Mouse (Mus musculus) myocyte (in vitro differentiated cells): ENCODE measurements around the gene Fkbp5. TPM values are rescaled to one million over a fixed set of nuclear protein-coding genes. Genes with fewer than 3 reads are reported as not detected.

Experiments used
- H3K27me3 ChIP-seq: one replicate; pipeline ENCODE4 v1.6.1; 2011; ENCODE audit not compliant: control insufficient read depth, insufficient read depth, insufficient read length
- H3K36me3 ChIP-seq: one replicate; pipeline ENCODE4 v1.6.1; 2011; ENCODE audit not compliant: control insufficient read depth, insufficient read depth
- H3K4me2 ChIP-seq: one replicate; pipeline ENCODE4 v1.6.1; 2011; ENCODE audit warnings: low read depth, control low read depth
- H3K4me3 ChIP-seq: one replicate; pipeline ENCODE4 v1.5.1; 2011; ENCODE audit warnings: mild to moderate bottlenecking, control low read depth, moderate library complexity
- H3K79me2 ChIP-seq: one replicate; pipeline ENCODE4 v1.6.1; 2011; ENCODE audit not compliant: control insufficient read depth, insufficient read depth
- H3ac ChIP-seq: one replicate; pipeline ENCODE4 v1.6.1; 2011; ENCODE audit not compliant: control insufficient read depth, insufficient read length
- CEBPB ChIP-seq: IDR thresholded peaks from 2 replicates; pipeline ENCODE4 v1.6.1; 2011; ENCODE audit warnings: mild to moderate bottlenecking, moderate library complexity; ENCODE audit not compliant: poor library complexity, insufficient read depth, severe bottlenecking
- E2F4 ChIP-seq: IDR thresholded peaks from one replicate; pipeline ENCODE4 v1.6.1; 2011; ENCODE audit warnings: mild to moderate bottlenecking, control low read depth, moderate library complexity; ENCODE audit not compliant: insufficient read depth
- MAX ChIP-seq: IDR thresholded peaks from one replicate; pipeline ENCODE4 v1.6.1; 2011; ENCODE audit warnings: low read depth, mild to moderate bottlenecking, control low read depth
- MYOD1 ChIP-seq, 3 experiments: IDR thresholded peaks; one replicate each; pipeline ENCODE4 v1.6.1; 2011; ENCODE audit warnings: control low read depth in 2 of 3, low read depth in 2 of 3, mild to moderate bottlenecking in 2 of 3, moderate library complexity in 1 of 3; ENCODE audit not compliant: insufficient read length in 2 of 3, control insufficient read depth in 1 of 3
- MYOG ChIP-seq, 3 experiments: IDR thresholded peaks; one replicate each; pipeline ENCODE4 v1.6.1; 2011; ENCODE audit warnings: control low read depth in 2 of 3, low read depth in 2 of 3, mild to moderate bottlenecking in 2 of 3; ENCODE audit not compliant: insufficient read length in 2 of 3, control insufficient read depth in 1 of 3, insufficient read depth in 1 of 3
- POLR2A ChIP-seq: IDR thresholded peaks from one replicate; pipeline ENCODE4 v1.6.1; 2011; ENCODE audit warnings: low read depth, mild to moderate bottlenecking, control low read depth, moderate library complexity; ENCODE audit not compliant: insufficient read length
- POLR2AphosphoS2 ChIP-seq: IDR thresholded peaks from one replicate; pipeline ENCODE4 v1.6.1; 2011; ENCODE audit warnings: low read depth, control low read depth; ENCODE audit not compliant: insufficient read length
- REST ChIP-seq: IDR thresholded peaks from one replicate; pipeline ENCODE4 v1.6.1; 2011; ENCODE audit warnings: mild to moderate bottlenecking, control low read depth, moderate library complexity; ENCODE audit not compliant: insufficient read depth, insufficient read length
- SRF ChIP-seq: IDR thresholded peaks from one replicate; pipeline ENCODE4 v1.6.1; 2011; ENCODE audit warnings: low read depth; ENCODE audit not compliant: control insufficient read depth, insufficient read length
- TCF12 ChIP-seq: IDR thresholded peaks from one replicate; pipeline ENCODE4 v1.6.1; 2011; ENCODE audit warnings: mild to moderate bottlenecking, control low read depth; ENCODE audit not compliant: poor library complexity, insufficient read depth, severe bottlenecking
- TCF3 ChIP-seq: IDR thresholded peaks from one replicate; pipeline ENCODE4 v1.6.1; 2011; ENCODE audit warnings: low read depth, control low read depth; ENCODE audit not compliant: insufficient read length
- USF1 ChIP-seq: IDR thresholded peaks from one replicate; pipeline ENCODE4 v1.6.1; 2011; ENCODE audit warnings: low read depth, mild to moderate bottlenecking, control low read depth, moderate library complexity
- polyA plus RNA-seq: library from polyadenylated mRNA; unstranded; fragments of >200 nt; fragmentation: generic; extraction: Trizol; gene quantifications from one replicate; pipeline ENCODE4 v1.2.1, GENCODE M21; 2012; ENCODE audit warnings: missing spikeins

The Fkbp5 gene
- polyA plus RNA-seq, 1 experiment = 11.6 TPM

GRCm38 (mm10) chr17:28524009-28524695 is 6.8 kb upstream of the Fkbp5 start:
- Histone ChIP-seq H3K4me2 (no peak overlapping the region), H3K27me3 (no peaks in the 10 kb centered on the region), H3K36me3 (no peaks in the 10 kb centered on the region), H3K79me2 (no peaks in the 10 kb centered on the region), H3ac (no peak overlapping the region), H3K4me3 (no peak overlapping the region)
- no peak for TF ChIP-seq MYOD1 (IDR thresholded peaks at IDR 0.05; ENCODE audit: control insufficient read depth in 1 of 3, insufficient read length in 2 of 3, low read depth in 2 of 3)
- no peak for TF ChIP-seq TCF3
- TF ChIP-seq CEBPB = no peak
- no peak for TF ChIP-seq USF1
- TF ChIP-seq MYOG (IDR thresholded peaks at IDR 0.05; ENCODE audit: control insufficient read depth in 1 of 3, insufficient read depth in 1 of 3, insufficient read length in 2 of 3, low read depth in 2 of 3) = no peak
- TF ChIP-seq POLR2AphosphoS2 = no peak
- no peak for TF ChIP-seq TCF12
- TF ChIP-seq POLR2A = no peak
- no peak for TF ChIP-seq MAX
- no peak for TF ChIP-seq SRF
- no peak for TF ChIP-seq E2F4
- TF ChIP-seq REST = no peak

GRCm38 (mm10) chr17:28523355-28524008 is 6.2 kb upstream of the Fkbp5 start:
- TF ChIP-seq SRF = no peak
- no peak for TF ChIP-seq TCF3
- no peak for TF ChIP-seq E2F4
- TF ChIP-seq REST = no peak
- TF ChIP-seq TCF12 = no peak
- TF ChIP-seq CEBPB = no peak
- no peak for TF ChIP-seq USF1
- no peak for TF ChIP-seq POLR2AphosphoS2
- TF ChIP-seq POLR2A = no peak
- TF ChIP-seq MYOG (IDR thresholded peaks at IDR 0.05; ENCODE audit: control insufficient read depth in 1 of 3, insufficient read depth in 1 of 3, insufficient read length in 2 of 3, low read depth in 2 of 3) = no peak
- no peak for TF ChIP-seq MYOD1 (IDR thresholded peaks at IDR 0.05; ENCODE audit: control insufficient read depth in 1 of 3, insufficient read length in 2 of 3, low read depth in 2 of 3)
- TF ChIP-seq MAX = no peak
- Histone ChIP-seq H3ac (no peak overlapping the region), H3K4me2 (peak overlapping the region; percentile 90), H3K4me3 (peak overlapping the region; percentile 21), H3K36me3 (no peaks in the 10 kb centered on the region), H3K27me3 (no peaks in the 10 kb centered on the region), H3K79me2 (no peaks in the 10 kb centered on the region)

- Histone ChIP-seq H3ac (no peak overlapping the region), H3K27me3 (no peaks in the 10 kb centered on the region), H3K4me3 (peak overlapping the region; percentile 21), H3K4me2 (peak overlapping the region; percentile 90), H3K36me3 (no peaks in the 10 kb centered on the region), H3K79me2 (no peaks in the 10 kb centered on the region)
- TF ChIP-seq E2F4 (no peak), MYOG (IDR thresholded peaks at IDR 0.05; ENCODE audit: control insufficient read depth in 1 of 3, insufficient read depth in 1 of 3, insufficient read length in 2 of 3, low read depth in 2 of 3) (no peak), USF1 (no peak), CEBPB (no peak), POLR2AphosphoS2 (no peak), REST (no peak), MYOD1 (IDR thresholded peaks at IDR 0.05; ENCODE audit: control insufficient read depth in 1 of 3, insufficient read length in 2 of 3, low read depth in 2 of 3) (no peak), TCF3 (no peak), TCF12 (no peak)
These were observed 5.5 kb upstream of the Fkbp5 start for GRCm38 (mm10) chr17:28522623-28523354.

GRCm38 (mm10) chr17:28521920-28522319 is 4.6 kb upstream of the Fkbp5 start:
- Histone ChIP-seq H3ac (no peak overlapping the region), H3K36me3 (no peaks in the 10 kb centered on the region), H3K79me2 (no peaks in the 10 kb centered on the region), H3K4me3 (peak overlapping the region; percentile 21), H3K27me3 (no peaks in the 10 kb centered on the region), H3K4me2 (peak overlapping the region; percentile 90)
- TF ChIP-seq TCF12 (no peak), MYOG (IDR thresholded peaks at IDR 0.05; ENCODE audit: control insufficient read depth in 1 of 3, insufficient read depth in 1 of 3, insufficient read length in 2 of 3, low read depth in 2 of 3) (no peak), POLR2AphosphoS2 (no peak), POLR2A (no peak), SRF (no peak), REST (no peak), MYOD1 (IDR thresholded peaks at IDR 0.05; ENCODE audit: control insufficient read depth in 1 of 3, insufficient read length in 2 of 3, low read depth in 2 of 3) (no peak), TCF3 (no peak)
